Mouse (Mus musculus) stomach, embryonic 15.5 days (tissue): ENCODE results near the gene Smarca4. TPM values are rescaled to one million over a fixed set of nuclear protein-coding genes. Genes with fewer than 3 reads are reported as not detected.

Experiments used
- ATAC-seq: fragments of 200-750 bp; cut with Nextera tagmentation; 2 replicates; pipeline ENCODE4 v1.8.0; 2017; ENCODE audit warnings: low read depth, moderate number of reproducible peaks, moderate TSS enrichment; ENCODE audit not compliant: insufficient read depth, low FRiP score
- H3K27ac ChIP-seq: fragments of 300-500 bp; sonication (generic); 2 replicates; pipeline ENCODE4 v1.5.1; 2015; ENCODE audit warnings: mild to moderate bottlenecking, inconsistent platforms
- H3K27me3 ChIP-seq: fragments of 300-500 bp; sonication (generic); replicated peaks from 2 replicates; pipeline ENCODE4 v1.6.1; 2015; ENCODE audit warnings: inconsistent platforms
- H3K36me3 ChIP-seq: fragments of 300-500 bp; sonication (generic); 2 replicates; pipeline ENCODE4 v1.6.1; 2015; ENCODE audit warnings: inconsistent platforms
- H3K4me1 ChIP-seq: fragments of 300-500 bp; sonication (generic); 2 replicates; pipeline ENCODE4 v1.6.1; 2015; ENCODE audit warnings: inconsistent platforms
- H3K4me2 ChIP-seq: fragments of 300-500 bp; sonication (generic); 2 replicates; pipeline ENCODE4 v1.6.1; 2015; ENCODE audit warnings: mild to moderate bottlenecking, inconsistent platforms
- H3K4me3 ChIP-seq: fragments of 300-500 bp; sonication (generic); replicated peaks from 2 replicates; pipeline ENCODE4 v1.5.1; 2015; ENCODE audit warnings: inconsistent platforms
- H3K9ac ChIP-seq: fragments of 300-500 bp; sonication (generic); 2 replicates; pipeline ENCODE4 v1.6.1; 2015; ENCODE audit warnings: inconsistent platforms
- H3K9me3 ChIP-seq: fragments of 300-500 bp; sonication (generic); 2 replicates; pipeline ENCODE4 v1.6.1; 2016; ENCODE audit warnings: inconsistent platforms
- WGBS: fragments of 180-500 bp; shearing (Covaris S2); methylation state at CpG from one replicate; pipeline ENCODE4 v1.1.7; 2015; 5-methylcytosine and 5-hydroxymethylcytosine counted together
- polyA plus RNA-seq: library from polyadenylated mRNA; unstranded; fragments of >200 nt; fragmentation: Nextera tagmentation; extraction: Ambion mirVana; gene quantifications from 2 replicates; pipeline ENCODE4 v1.2.1, GENCODE M21; 2015

The Smarca4 gene
- polyA plus RNA-seq, 1 experiment from 2014 or later, result 68.7 TPM

DNA sequence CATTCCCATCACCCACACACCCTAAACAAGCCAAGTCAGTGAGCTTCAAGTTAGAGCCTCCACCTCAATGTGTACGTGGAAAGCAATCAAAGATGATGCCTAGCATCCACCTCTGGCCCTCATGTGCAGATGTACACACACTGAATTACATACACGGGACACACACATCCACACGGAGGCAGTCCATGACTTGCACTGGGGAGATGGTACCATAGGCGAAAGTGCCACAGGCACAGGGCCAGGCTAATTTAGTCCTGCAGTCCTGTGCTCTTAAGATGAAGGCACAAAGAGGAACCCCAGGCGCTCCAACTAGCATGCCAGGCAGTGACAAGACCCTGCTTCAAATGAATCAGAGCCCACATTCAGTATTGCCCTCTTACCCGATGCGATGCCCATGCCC, 87.5 kb downstream of the Smarca4 start:
- Histone ChIP-seq H3K36me3 (peaks cover 67% of the 10 kb centered on the region), H3K4me2 (no peak overlapping the region), H3K27me3 (no peaks in the 10 kb centered on the region), H3K4me1 (no peaks in the 10 kb centered on the region), H3K9me3 (no peaks in the 10 kb centered on the region), H3K4me3 (no peak overlapping the region), H3K27ac (no peak overlapping the region), H3K9ac (no peak overlapping the region)
- no peak for ATAC-seq
- WGBS, result 94% methylated on average over 7 of the region's 7 CpGs

DNA sequence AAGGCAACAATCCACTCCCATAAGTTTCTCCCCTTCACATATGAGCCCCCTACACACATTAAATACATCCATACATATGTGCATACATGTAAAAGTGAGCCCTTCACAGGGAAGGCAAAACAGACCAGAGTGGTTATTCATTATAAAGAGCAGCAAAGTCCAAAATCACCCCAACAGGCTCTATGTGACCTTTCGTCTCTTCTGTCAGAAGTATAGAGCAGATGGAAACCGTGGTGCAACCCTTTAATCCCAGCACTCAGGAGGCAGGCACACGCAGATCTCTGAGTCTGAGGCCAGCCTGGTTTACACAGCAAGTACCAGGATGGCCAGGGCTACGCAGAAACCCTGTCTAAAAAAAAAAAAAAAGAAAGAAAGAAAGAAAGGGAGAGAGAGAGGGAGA, 90.1 kb downstream of the Smarca4 start:
- no peaks in the 10 kb centered on the region for H3K27me3 ChIP-seq
- H3K27ac ChIP-seq, result no peak overlapping the region
- WGBS, result 78% methylated on average over 4 of the region's 4 CpGs
- no peaks in the 10 kb centered on the region for H3K9me3 ChIP-seq
- peaks cover 50% of the 10 kb centered on the region for H3K36me3 ChIP-seq
- no peaks in the 10 kb centered on the region for H3K4me1 ChIP-seq
- H3K4me3 ChIP-seq, result no peak overlapping the region
- H3K9ac ChIP-seq, result no peak overlapping the region
- no peak for ATAC-seq
- H3K4me2 ChIP-seq, result no peak overlapping the region

DNA sequence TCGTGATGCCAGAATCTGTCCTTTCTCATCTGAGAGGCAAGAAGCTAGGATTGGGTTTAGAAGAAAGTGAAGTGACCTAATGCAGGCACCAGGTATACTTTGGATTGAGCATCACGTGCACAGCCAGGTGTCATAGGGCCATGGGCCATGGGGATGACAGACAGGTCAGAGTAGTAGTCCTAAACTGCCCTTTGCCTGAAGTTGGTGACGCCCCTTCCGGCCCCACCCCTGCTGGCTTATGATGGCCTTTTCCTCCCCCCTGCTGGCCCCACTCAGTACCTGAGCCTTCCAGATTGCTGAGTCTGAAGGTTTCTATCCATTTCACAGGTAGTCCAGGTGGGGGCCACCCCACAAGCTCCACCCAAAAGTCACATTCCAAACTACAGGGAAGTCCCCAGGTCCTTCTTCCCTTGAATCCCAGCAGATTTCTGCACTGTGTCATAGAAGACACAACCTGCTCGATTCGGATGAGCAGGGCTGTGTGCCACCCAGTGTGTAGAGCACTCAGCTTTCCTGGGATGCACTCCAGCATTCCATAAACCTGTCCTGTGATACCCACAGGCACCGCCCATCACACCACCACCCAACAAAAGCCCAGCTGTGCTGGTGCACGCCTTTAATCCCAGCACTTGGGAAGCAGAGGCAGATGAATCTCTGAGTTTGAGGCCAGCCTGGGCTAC, 90.8 kb downstream of the Smarca4 start:
- no peak overlapping the region for H3K9ac ChIP-seq

DNA sequence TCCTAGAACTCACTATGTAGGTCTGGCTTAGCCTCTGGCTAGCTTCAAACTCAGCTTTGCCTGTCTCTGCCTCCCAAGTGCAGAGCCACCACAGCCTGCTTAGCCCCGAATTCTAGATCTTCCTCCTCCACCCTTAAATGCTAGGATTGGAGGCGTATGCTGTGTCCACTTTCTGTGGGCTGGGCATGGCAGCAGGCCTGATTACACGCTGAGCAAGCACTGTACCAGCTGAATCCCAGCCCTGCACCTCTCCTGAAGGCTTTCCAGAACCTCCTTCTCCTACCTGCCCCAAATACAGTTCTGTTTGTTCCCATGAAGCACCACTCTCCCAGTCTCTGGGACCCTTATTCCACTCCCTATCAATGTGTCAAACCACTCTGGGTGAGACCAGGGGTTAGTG, 93.4 kb downstream of the Smarca4 start:
- Histone ChIP-seq H3K27ac (no peak overlapping the region), H3K4me2 (no peak overlapping the region), H3K36me3 (peaks cover 19% of the 10 kb centered on the region), H3K9ac (no peak overlapping the region), H3K27me3 (no peaks in the 10 kb centered on the region), H3K9me3 (no peaks in the 10 kb centered on the region), H3K4me1 (no peaks in the 10 kb centered on the region), H3K4me3 (no peak overlapping the region)
- 77% methylated on average over 3 of the region's 3 CpGs for WGBS
- no peak for ATAC-seq

More for the DNA sequence above, 90.8 kb downstream of the Smarca4 start:
- Histone ChIP-seq H3K4me1 (no peaks in the 10 kb centered on the region), H3K4me2 (no peak overlapping the region), H3K9me3 (no peaks in the 10 kb centered on the region), H3K36me3 (peaks cover 43% of the 10 kb centered on the region), H3K27ac (no peak overlapping the region), H3K27me3 (no peaks in the 10 kb centered on the region), H3K4me3 (no peak overlapping the region)
- peak; percentile 42; the same call in 1 of the 2 replicates for ATAC-seq
- 86% methylated on average over 8 of the region's 8 CpGs for WGBS

DNA sequence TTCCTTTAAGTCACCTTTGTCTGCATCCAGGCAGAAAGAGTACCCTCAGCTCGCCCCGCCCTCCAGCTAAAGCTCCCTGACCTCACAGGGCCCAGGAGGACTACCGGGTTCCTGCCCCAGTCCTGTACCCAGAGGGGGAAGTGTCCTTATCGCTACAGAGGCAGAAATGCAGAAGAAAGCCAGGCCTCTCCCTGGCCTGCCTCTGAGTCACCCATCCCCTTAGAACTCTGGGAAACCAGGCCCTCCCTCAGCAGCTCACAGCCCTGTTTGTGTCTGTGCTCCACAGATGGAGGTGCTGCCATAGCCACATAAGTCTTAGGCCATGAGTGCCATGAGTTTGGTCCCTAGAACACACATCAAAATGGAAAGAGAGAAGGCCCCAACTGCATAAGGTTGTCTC, 99.3 kb downstream of the Smarca4 start:
- Histone ChIP-seq H3K27ac (peak overlapping the region; percentile 33; the same call in 1 of the 2 replicates), H3K4me2 (no peak overlapping the region), H3K4me3 (no peak overlapping the region), H3K4me1 (no peaks in the 10 kb centered on the region; the same call in 1 of the 2 replicates), H3K36me3 (no peaks in the 10 kb centered on the region), H3K9ac (no peak overlapping the region), H3K9me3 (no peaks in the 10 kb centered on the region), H3K27me3 (no peaks in the 10 kb centered on the region)
- 35% methylated on average over 4 of the region's 4 CpGs for WGBS
- peak; percentile 90 for ATAC-seq

DNA sequence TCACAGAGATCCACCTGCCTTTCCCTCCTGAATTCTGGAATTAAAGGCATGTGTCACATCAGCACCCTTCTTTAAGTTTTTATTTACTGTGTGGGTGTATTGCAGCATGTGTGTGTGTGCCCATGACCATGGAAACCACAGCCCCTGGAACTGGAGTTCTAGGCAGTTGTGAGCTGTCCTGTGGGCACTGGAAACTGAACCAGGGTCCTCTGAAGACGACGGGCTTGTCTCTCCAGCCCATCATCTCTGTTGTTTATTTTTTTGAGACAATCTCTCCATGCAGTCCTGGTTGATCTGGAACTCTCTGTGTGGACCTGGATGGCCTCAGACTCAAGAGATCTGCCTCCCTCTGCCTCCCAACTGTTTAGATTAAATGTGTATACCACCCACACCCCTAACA, 101.0 kb downstream of the Smarca4 start:
- Histone ChIP-seq H3K4me3 (no peak overlapping the region), H3K9ac (no peak overlapping the region), H3K9me3 (no peaks in the 10 kb centered on the region), H3K4me2 (no peak overlapping the region), H3K36me3 (no peaks in the 10 kb centered on the region), H3K4me1 (no peaks in the 10 kb centered on the region; the same call in 1 of the 2 replicates), H3K27me3 (no peaks in the 10 kb centered on the region), H3K27ac (no peak overlapping the region)
- WGBS, result 75% methylated on average over 2 of the region's 2 CpGs
- ATAC-seq, result no peak

DNA sequence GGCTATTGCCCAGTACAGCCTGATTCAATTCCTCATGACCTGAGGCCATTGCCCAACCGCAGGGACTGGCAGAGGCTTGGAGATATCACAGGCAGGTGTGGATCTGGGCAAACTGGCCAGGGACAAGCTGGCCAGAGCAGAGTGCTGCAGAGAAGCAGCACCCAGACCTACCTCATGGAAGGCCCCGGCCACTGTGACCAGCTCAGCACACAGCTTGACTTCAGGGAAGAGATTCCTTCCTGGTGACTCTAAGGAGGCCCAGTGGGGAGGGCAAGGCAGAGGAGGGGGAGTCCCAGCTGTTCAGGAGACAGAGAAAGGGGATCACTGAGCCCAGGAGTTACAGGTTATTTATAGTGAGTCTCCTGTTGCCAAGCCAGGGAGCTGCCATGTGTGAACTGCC, 105.1 kb downstream of the Smarca4 start:
- H3K9ac ChIP-seq, result no peak overlapping the region
- ATAC-seq, result no peak
- WGBS, result 63% methylated on average over 2 of the region's 2 CpGs
- no peak overlapping the region for H3K4me2 ChIP-seq
- H3K36me3 ChIP-seq, result no peaks in the 10 kb centered on the region
- no peak overlapping the region for H3K27ac ChIP-seq
- H3K4me3 ChIP-seq, result no peak overlapping the region
- H3K9me3 ChIP-seq, result no peaks in the 10 kb centered on the region
- no peaks in the 10 kb centered on the region for H3K27me3 ChIP-seq
- H3K4me1 ChIP-seq, result peaks cover 9% of the 10 kb centered on the region

DNA sequence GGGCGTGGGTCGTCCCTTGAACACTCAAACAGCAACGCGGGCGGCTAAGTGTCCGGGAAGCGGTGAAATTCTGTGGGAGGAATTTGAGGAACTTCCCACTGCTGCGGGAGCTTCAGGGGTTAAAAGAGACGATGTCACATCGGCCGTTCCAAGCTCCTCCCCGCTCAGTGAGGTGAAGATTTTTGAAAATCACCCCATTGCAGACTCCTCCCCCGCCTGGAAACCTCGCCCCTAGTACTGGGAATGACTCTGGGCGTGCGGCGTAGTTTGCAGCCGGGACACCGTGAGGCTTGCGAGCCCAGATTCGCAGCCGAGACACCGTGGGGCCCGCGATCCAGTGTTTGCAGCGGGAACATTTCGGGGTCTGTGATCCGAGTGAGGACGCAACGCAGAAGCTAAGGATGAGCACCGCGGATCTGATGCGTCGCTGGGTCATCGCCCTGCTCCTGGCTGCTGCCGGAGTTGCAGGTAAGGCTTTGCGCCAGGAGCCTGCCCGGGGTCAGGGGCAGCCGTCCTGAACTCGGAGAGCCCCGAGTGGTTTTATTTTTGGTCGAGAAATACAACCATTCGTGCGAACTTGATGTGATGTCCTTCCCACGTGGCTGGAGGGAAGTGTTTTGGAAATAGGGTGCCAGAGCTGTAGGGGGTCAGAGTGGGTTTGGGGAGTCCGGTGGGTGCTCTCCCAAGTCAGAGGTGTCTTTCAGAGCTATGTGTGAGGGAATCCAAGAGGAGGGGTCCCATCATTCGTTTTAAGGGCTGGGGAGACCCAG, 107.6 kb downstream of the Smarca4 start, which contains the start of gene Ldlr:
Gene Ldlr (plus strand): TSS at position 107 of the 770 bp plus-strand sequence.
- under 1% methylated on average over 47 of the region's 47 CpGs for WGBS
- H3K4me2 ChIP-seq, result peak within 1 kb of the TSS; percentile 67
- no peaks in the 10 kb centered on the region for H3K36me3 ChIP-seq
- H3K9ac ChIP-seq, result peak within 1 kb of the TSS; percentile 40; the same call in 1 of the 2 replicates
- peaks cover 17% of the 10 kb centered on the region for H3K4me1 ChIP-seq
- peak; percentile 84 for ATAC-seq
- H3K4me3 ChIP-seq, result peak within 1 kb of the TSS; percentile 76
- H3K27me3 ChIP-seq, result no peaks in the 10 kb centered on the region
- peak within 1 kb of the TSS; percentile 98 for H3K27ac ChIP-seq
- no peaks in the 10 kb centered on the region for H3K9me3 ChIP-seq

DNA sequence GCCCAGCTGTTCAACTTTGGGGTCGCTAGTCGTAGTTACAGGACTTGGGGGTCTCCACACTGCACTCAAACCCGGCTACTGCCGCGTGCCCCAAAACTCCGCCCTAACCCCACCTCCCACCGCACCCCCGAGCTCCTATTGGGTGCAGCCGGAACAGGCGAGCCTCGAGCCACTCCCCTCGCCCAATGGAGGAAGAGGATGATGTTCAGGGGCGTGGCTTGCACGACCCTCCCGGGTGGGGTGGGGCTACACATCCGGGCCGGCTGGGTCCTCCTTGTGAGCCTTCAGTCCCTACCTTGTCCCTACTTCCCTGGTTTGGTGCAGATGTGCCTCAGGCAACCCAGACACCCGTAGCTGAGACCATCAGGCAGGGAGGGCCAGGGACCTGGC, 108.2 kb downstream of the Smarca4 start:
- WGBS, result 0% methylated on average over 18 of the region's 18 CpGs
- H3K4me1 ChIP-seq, result peaks cover 22% of the 10 kb centered on the region
- peak overlapping the region; percentile 67 for H3K4me2 ChIP-seq
- no peaks in the 10 kb centered on the region for H3K27me3 ChIP-seq
- peak; percentile 93 for ATAC-seq
- H3K4me3 ChIP-seq, result peak overlapping the region; percentile 76
- peak overlapping the region; percentile 98 for H3K27ac ChIP-seq
- H3K36me3 ChIP-seq, result peaks cover 4% of the 10 kb centered on the region; the same call in 1 of the 2 replicates
- no peaks in the 10 kb centered on the region for H3K9me3 ChIP-seq
- peak overlapping the region; percentile 40; the same call in 1 of the 2 replicates for H3K9ac ChIP-seq

DNA sequence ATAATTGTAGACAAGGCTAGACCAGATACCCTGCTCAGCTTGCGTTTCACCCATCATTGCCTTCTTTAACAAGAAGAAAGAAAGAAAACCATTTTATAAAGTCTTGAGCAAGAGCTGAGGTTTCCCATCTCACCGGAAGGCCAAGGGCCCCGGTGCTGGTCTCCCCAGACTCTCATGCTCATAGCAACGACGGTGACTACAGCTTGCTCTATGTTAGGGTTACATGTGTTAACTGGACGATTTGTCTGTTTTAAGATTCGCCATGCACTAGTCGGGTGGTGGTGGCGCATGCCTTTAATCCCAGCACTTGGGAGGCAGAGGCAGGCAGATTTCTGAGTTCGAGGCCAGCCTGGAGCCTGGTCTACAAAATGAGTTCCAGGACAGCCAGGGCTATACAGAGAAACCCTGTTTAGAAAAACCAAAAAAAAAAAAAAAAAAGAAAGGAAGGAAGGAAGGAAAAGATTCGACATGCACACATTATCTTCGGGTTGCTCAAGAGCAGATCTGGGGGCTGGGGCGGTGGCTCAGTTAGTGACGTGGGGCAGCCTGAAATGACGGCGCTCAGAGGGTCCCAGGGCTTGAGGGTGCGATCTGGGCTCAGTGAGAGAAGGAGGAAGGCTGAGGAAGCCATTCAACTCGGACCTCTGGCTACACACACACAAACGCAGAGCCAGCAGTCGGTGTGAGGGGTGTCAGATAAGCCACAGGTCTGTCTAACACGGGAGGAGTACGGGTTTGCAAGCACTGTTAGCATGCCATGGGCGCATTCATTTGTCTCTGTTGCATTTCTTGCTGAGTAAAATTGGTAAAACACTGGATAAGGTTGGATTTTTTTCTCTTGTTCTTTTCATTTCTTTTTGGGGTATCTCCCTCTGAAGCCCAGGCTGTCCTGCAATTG, 109.5 kb downstream of the Smarca4 start:
- peak overlapping the region; percentile 67 for H3K4me2 ChIP-seq
- H3K4me3 ChIP-seq, result peak overlapping the region; percentile 76
- no peak for ATAC-seq
- peaks cover 25% of the 10 kb centered on the region for H3K4me1 ChIP-seq
- 52% methylated on average over 23 of the region's 23 CpGs for WGBS
- H3K36me3 ChIP-seq, result peaks cover 7% of the 10 kb centered on the region
- peak overlapping the region; percentile 55 for H3K27ac ChIP-seq
- no peaks in the 10 kb centered on the region for H3K9me3 ChIP-seq
- H3K9ac ChIP-seq, result peak overlapping the region; percentile 24; the same call in 1 of the 2 replicates
- no peaks in the 10 kb centered on the region for H3K27me3 ChIP-seq

DNA sequence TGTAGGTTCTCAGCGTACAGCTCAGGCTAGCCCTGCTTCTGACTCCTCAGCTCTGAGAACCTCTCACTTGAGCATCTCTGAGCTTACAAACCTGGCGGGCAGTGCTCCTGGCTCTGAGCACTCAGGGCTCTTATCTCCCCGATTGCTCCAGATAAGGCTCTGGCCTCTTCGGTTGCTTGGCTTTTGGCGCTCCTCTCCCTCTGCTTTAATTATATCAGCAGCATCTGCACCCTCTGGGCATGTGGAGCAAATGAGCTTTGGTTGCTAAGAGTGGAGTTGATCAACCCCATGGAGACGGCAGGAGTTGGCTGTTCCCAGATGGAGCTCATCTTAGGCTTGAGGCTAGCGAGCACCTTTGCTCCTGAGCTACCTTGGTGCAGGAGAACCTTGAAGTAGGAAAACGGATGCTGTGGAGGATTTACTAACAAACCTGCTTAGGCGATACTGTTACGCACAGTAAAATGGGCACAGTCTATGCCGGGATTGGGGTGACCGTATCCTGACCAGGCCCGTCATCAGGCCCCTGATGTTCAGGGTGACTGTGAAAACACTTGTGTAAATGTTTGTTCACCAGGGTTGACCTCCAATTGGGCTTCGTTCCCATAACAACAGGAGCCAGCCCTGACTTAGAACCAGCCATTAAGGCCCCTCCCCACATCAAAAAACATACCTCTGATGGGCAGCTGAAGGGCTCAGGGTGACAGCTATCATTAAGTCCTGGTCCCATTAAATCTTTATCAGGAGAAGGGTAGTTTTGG, 110.4 kb downstream of the Smarca4 start:
- Histone ChIP-seq H3K4me2 (peak overlapping the region; percentile 67), H3K36me3 (peaks cover 14% of the 10 kb centered on the region), H3K4me3 (peak overlapping the region; percentile 76), H3K9ac (peak overlapping the region; percentile 24; the same call in 1 of the 2 replicates), H3K27me3 (no peaks in the 10 kb centered on the region), H3K27ac (peak overlapping the region; percentile 55), H3K4me1 (peaks cover 25% of the 10 kb centered on the region), H3K9me3 (no peaks in the 10 kb centered on the region)
- ATAC-seq, result no peak
- WGBS, result 54% methylated on average over 14 of the region's 14 CpGs
